Mouse (Mus musculus): ENCODE results near the gene Tdpoz3.
"Not testable (repeated sequence)": the region's sequence is repeated elsewhere in the genome, so short reads cannot be mapped to it uniquely, and the experiment has no call there.

The Tdpoz3 gene

GRCm38 (mm10) chr3:93825720-93826119 is at the start of gene Tdpoz3:
TSS of gene Tdpoz3 (plus strand) at chr3:93826020.
- not testable (repeated sequence) for DNase-seq

GRCm38 (mm10) chr3:93796098-93796497 is 29.7 kb upstream of the Tdpoz3 start, which contains the start of gene Tdpoz4:
TSS of gene Tdpoz4 (plus strand) at chr3:93796398.
- DNase-seq, result not testable (repeated sequence)

GRCm38 (mm10) chr3:93813341-93813740 is 12.5 kb upstream of the Tdpoz3 start:
- DNase-seq, result not testable (repeated sequence)

GRCm38 (mm10) chr3:93858957-93859356 is 33.1 kb downstream of the Tdpoz3 start:
- not testable (repeated sequence) for DNase-seq

- not testable (repeated sequence) for DNase-seq
Observed at GRCm38 (mm10) chr3:93870635-93871034, 44.8 kb downstream of the Tdpoz3 start.

Measured in kidney, postnatal 14 days (tissue).